Mouse (Mus musculus) erythroblast, embryonic 14.5 days (primary cell): ENCODE measurements around the gene Cuedc2.

Experiments
- GATA1 ChIP-seq: IDR thresholded peaks from 2 replicates; pipeline ENCODE4 v1.6.1; 2012; ENCODE audit warnings: low read length, inconsistent platforms, mixed read lengths
- TAL1 ChIP-seq: IDR thresholded peaks from 3 replicates; pipeline ENCODE4 v1.6.1; 2012; ENCODE audit warnings: low read length, inconsistent platforms, mixed read lengths

GRCm38 (mm10) chr19:46290535-46291105 is 47.9 kb downstream of the Cuedc2 start:
- TF ChIP-seq TAL1 (no peak), GATA1 (no peak)
